Mouse (Mus musculus) MEL (cell line): Measurements from ENCODE around the gene Sergef.

Experiments used
- BHLHE40 ChIP-seq: IDR thresholded peaks from 2 replicates; pipeline ENCODE4 v1.6.1; 2012; ENCODE audit warnings: low read depth, mild to moderate bottlenecking, inconsistent platforms, low read length, improper control_type of control experiment, borderline replicate concordance
- CTCF ChIP-seq, 3 experiments: IDR thresholded peaks in 2 of 3; conservative IDR thresholded peaks in 1 of 3; 2 replicates each; pipeline ENCODE4 v1.5.1; 2011 to 2012; ENCODE audit warnings: low read length in 3 of 3, low read depth in 2 of 3, mild to moderate bottlenecking in 2 of 3, improper control_type of control experiment in 1 of 3, inconsistent platforms in 1 of 3, mixed read lengths in 1 of 3, moderate library complexity in 1 of 3; ENCODE audit not compliant: control insufficient read depth in 1 of 3, insufficient read depth in 1 of 3, poor library complexity in 1 of 3, severe bottlenecking in 1 of 3
- HCFC1 ChIP-seq: IDR thresholded peaks from 2 replicates; pipeline ENCODE4 v1.6.1; 2012; ENCODE audit warnings: low read depth, mild to moderate bottlenecking, inconsistent platforms, low read length, improper control_type of control experiment, moderate library complexity
- MAX ChIP-seq: IDR thresholded peaks from 2 replicates; pipeline ENCODE4 v1.6.1; 2011; ENCODE audit warnings: low read length, improper control_type of control experiment
- POLR2A ChIP-seq, 2 experiments: IDR thresholded peaks; 2 replicates each; pipeline ENCODE4 v1.6.1; 2011 to 2012; ENCODE audit warnings: low read length in 2 of 2, mild to moderate bottlenecking in 2 of 2, control low read depth in 1 of 2, improper control_type of control experiment in 1 of 2, low read depth in 1 of 2, moderate library complexity in 1 of 2; ENCODE audit not compliant: control insufficient read depth in 1 of 2, insufficient read depth in 1 of 2, poor library complexity in 1 of 2
- TBP ChIP-seq: IDR thresholded peaks from 2 replicates; pipeline ENCODE4 v1.8.0; 2011; ENCODE audit warnings: low read depth, low read length, improper control_type of control experiment
- UBTF ChIP-seq: IDR thresholded peaks from 2 replicates; pipeline ENCODE4 v1.6.1; 2012; ENCODE audit warnings: low read depth, mild to moderate bottlenecking, inconsistent platforms, low read length, improper control_type of control experiment, moderate library complexity, borderline replicate concordance; ENCODE audit not compliant: insufficient read depth
- USF1 ChIP-seq: IDR thresholded peaks from 2 replicates; pipeline ENCODE4 v1.6.1; 2014; ENCODE audit warnings: low read depth, mild to moderate bottlenecking, inconsistent platforms, low read length, improper control_type of control experiment, moderate library complexity

GRCm38 (mm10) chr7:46589181-46589580 lies 50.4 kb downstream of the Sergef start:
- TF ChIP-seq POLR2A (IDR thresholded peaks at IDR 0.05; ENCODE audit: control insufficient read depth in 1 of 2, insufficient read depth in 1 of 2, low read depth in 1 of 2, low read length in 2 of 2, poor library complexity in 1 of 2) (no peak), USF1 (no peak), BHLHE40 (no peak), UBTF (no peak), CTCF (IDR thresholded peaks at IDR 0.05 in 2 of 3, conservative IDR thresholded peaks at IDR 0.05 in 1 of 3; ENCODE audit: control insufficient read depth in 1 of 3, insufficient read depth in 1 of 3, low read depth in 2 of 3, low read length in 3 of 3, poor library complexity in 1 of 3, severe bottlenecking in 1 of 3) (no peak), MAX (no peak), TBP (no peak), HCFC1 (no peak)
